Mouse (Mus musculus) bone marrow macrophage, adult 2 months (primary cell): ENCODE data around the gene Mycbpap. TPM values are rescaled to one million over a fixed set of nuclear protein-coding genes. Genes with fewer than 3 reads are reported as not detected.

ENCODE experiments used
- H3K27ac ChIP-seq: 2 replicates; pipeline ENCODE4 v1.5.1; 2012; ENCODE audit warnings: low read depth, low read length; ENCODE audit not compliant: insufficient read depth
- H3K4me1 ChIP-seq: 2 replicates; pipeline ENCODE4 v1.6.1; 2012; ENCODE audit warnings: low read length; ENCODE audit not compliant: control insufficient read depth, insufficient read depth
- H3K4me3 ChIP-seq: 2 replicates; pipeline ENCODE4 v1.5.1; 2012; ENCODE audit warnings: mild to moderate bottlenecking, low read length, moderate library complexity; ENCODE audit not compliant: insufficient read depth
- CTCF ChIP-seq: IDR thresholded peaks from 2 replicates; pipeline ENCODE4 v1.5.1; 2012; ENCODE audit warnings: low read depth, mild to moderate bottlenecking, low read length, moderate library complexity
- POLR2A ChIP-seq: IDR thresholded peaks from 2 replicates; pipeline ENCODE4 v1.6.1; 2012; ENCODE audit warnings: mild to moderate bottlenecking, low read depth, low read length, borderline replicate concordance
- polyA plus RNA-seq: library from polyadenylated mRNA; stranded (reverse); fragments of >200 nt; gene quantifications from 2 replicates; pipeline ENCODE4 v1.2.4, GENCODE M21; 2012; ENCODE audit not compliant: missing spikeins, insufficient read depth, insufficient read length

Gene Mycbpap
- polyA plus RNA-seq, 1 experiment: 0.50 TPM

GRCm38 (mm10) chr11:94456347-94456746 lies 65.2 kb downstream of the Mycbpap start:
- Histone ChIP-seq H3K4me3 (no peak overlapping the region), H3K27ac (no peak overlapping the region), H3K4me1 (no peaks in the 10 kb centered on the region)
- TF ChIP-seq POLR2A (no peak), CTCF (no peak)

DNA sequence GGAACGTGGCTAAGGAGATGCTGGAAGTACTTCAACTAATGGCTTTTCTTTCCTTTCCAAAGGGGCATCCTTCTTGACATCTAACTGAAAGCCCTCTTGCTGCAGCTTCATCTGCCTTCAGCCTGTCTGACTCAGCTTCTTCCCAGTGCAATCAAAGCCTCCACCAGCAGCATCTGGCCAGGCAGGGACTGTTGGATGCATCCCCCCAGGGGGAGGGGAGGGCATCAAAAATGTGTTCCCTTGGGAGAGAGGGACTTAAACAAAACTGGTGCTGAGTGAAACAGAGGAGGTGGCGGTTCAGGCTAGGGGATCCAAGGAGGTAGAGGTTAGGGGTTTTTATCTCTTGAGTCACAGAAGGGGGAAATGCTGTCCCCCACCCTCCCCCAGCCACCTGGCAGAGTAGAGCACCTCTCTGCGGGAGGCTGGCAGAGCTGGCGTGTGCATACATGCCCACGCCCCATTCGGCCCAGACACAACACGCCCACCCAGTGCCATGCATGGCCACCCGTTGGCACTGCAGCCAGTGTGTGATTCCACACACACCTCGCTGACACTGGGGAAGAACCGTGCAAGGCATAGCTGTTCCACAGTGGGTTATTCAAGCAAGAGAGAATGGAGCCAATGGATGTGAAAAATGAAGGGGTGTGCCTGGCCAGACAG lies 66.3 kb downstream of the Mycbpap start:
- no peak overlapping the region for H3K27ac ChIP-seq
- TF ChIP-seq POLR2A (no peak), CTCF (no peak)

DNA sequence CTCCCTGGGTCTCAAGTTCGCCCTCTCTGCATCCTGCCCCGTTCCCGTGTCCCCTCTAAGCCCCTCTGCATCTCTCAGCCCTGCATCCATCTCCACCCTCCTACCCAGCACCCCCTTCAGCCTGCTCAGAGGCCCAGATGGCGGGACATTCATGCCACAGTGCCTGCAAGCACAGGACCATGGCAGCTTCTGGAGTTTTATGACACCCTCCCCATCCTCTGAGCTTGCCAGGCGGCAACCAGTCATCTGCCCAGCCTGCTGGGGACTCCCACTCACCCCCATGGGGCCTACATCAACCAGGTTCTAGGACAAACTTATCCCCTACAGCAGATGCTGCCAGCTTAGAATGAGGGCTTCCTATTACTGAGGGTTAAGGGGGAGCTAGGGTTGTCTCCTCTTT lies 66.8 kb downstream of the Mycbpap start:
- TF ChIP-seq POLR2A (no peak), CTCF (no peak)
- Histone ChIP-seq H3K4me3 (no peak overlapping the region), H3K27ac (no peak overlapping the region), H3K4me1 (no peaks in the 10 kb centered on the region)

More for the DNA sequence above, 66.3 kb downstream of the Mycbpap start:
- H3K4me3 ChIP-seq: no peak overlapping the region
- H3K4me1 ChIP-seq: no peaks in the 10 kb centered on the region

Other genes starting within 250 kb of the Mycbpap start
- gene Gm21885, start 239.9 kb downstream of the Mycbpap start, polyA plus RNA-seq: not detected in 2 replicates
- gene Luc7l3, start 199.8 kb downstream of the Mycbpap start, polyA plus RNA-seq: 146 and 206 TPM in 2 replicates
- 43.9 and 47.6 TPM in 2 replicates for gene Ankrd40, start 193.7 kb downstream of the Mycbpap start, polyA plus RNA-seq
- gene Abcc3, start 128.7 kb downstream of the Mycbpap start, polyA plus RNA-seq: 57.3 and 58.9 TPM in 2 replicates
- gene Cacna1g, start 47.5 kb downstream of the Mycbpap start, polyA plus RNA-seq: not detected in 2 replicates
- gene Spata20, start 35.6 kb downstream of the Mycbpap start, polyA plus RNA-seq: not detected in 2 replicates
- gene Epn3, start 21.8 kb downstream of the Mycbpap start, polyA plus RNA-seq: not detected in 2 replicates
- gene Rsad1, start 27.5 kb upstream of the Mycbpap start, polyA plus RNA-seq: 2.4 and 3.3 TPM in 2 replicates
- not detected in 2 replicates for gene Chad, start 43.3 kb upstream of the Mycbpap start, polyA plus RNA-seq
- gene Acsf2, start 80.1 kb upstream of the Mycbpap start, polyA plus RNA-seq: 9.5 and 10.2 TPM in 2 replicates
- 48.9 and 57.6 TPM in 2 replicates for gene Lrrc59, start 108.0 kb upstream of the Mycbpap start, polyA plus RNA-seq
- gene Mrpl27, start 132.0 kb upstream of the Mycbpap start, polyA plus RNA-seq: 65.1 and 74.4 TPM in 2 replicates
- gene Eme1, start 132.2 kb upstream of the Mycbpap start, polyA plus RNA-seq: 4.1 and 7.5 TPM in 2 replicates
- gene Xylt2, start 155.8 kb upstream of the Mycbpap start, polyA plus RNA-seq: 186 and 188 TPM in 2 replicates
- gene Gm11541, start 182.8 kb upstream of the Mycbpap start, polyA plus RNA-seq: not detected in 2 replicates
- not detected in 2 replicates for gene Cdc34b, start 220.0 kb upstream of the Mycbpap start, polyA plus RNA-seq